Mouse (Mus musculus): ENCODE measurements at regions not wholly inside any gene's neighbourhood (a gene's known extent, or its start where the extent isn't known, plus 50 kb on each side); places are given as distances from the start of the nearest gene placed in this dataset.

DNA sequence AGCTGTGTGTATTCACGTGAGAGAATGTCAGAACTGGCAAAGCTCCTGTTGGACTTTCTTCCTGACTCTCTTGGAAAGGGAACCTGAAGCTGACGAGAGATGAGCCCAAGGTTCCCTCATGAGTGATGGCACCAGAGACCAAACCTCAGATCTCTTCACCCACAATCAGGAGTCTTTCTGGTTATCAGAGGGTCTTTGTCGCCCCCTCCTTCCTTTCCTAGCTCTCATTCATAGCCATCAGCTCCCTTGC lies 130.1 kb downstream of the Rps24 start:
- 58% methylated on average over 3 of the region's 3 CpGs for WGBS
- no peaks in the 10 kb centered on the region for H3K79me2 ChIP-seq (ENCODE audit: control insufficient read depth, insufficient read depth, low read length)
- no peak overlapping the region for H3K27ac ChIP-seq (replicated peaks; ENCODE audit: insufficient read depth, low read depth, low read length)
- H3K27me3 ChIP-seq (ENCODE audit: control insufficient read depth, insufficient read depth, low read length) = no peaks in the 10 kb centered on the region; the same call in 1 of the 2 replicates
- DNase-seq (ENCODE audit: extremely low read depth, low read depth, low spot score) = no peak
- no peaks in the 10 kb centered on the region for H3K4me1 ChIP-seq (ENCODE audit: control insufficient read depth, insufficient read depth, low read length)
- no peaks in the 10 kb centered on the region for H3K36me3 ChIP-seq (ENCODE audit: control insufficient read depth, insufficient read depth, low read length)
- TF ChIP-seq POLR2A (IDR thresholded peaks at IDR 0.05; ENCODE audit: extremely low read depth, insufficient read depth, low read length) = no peak
- no peak for TF ChIP-seq CTCF (IDR thresholded peaks at IDR 0.05; ENCODE audit: low read depth, low read length)
- H3K4me3 ChIP-seq (ENCODE audit: insufficient read depth, low read depth, low read length) = no peak overlapping the region
- no peak overlapping the region for H3K9ac ChIP-seq (ENCODE audit: low read depth, low read length)

- Histone ChIP-seq H3K27ac (replicated peaks; ENCODE audit: insufficient read depth, low read depth, low read length) (no peak overlapping the region), H3K36me3 (ENCODE audit: control insufficient read depth, insufficient read depth, low read length) (no peaks in the 10 kb centered on the region), H3K4me1 (ENCODE audit: control insufficient read depth, insufficient read depth, low read length) (no peaks in the 10 kb centered on the region), H3K79me2 (ENCODE audit: control insufficient read depth, insufficient read depth, low read length) (no peaks in the 10 kb centered on the region), H3K27me3 (ENCODE audit: control insufficient read depth, insufficient read depth, low read length) (no peaks in the 10 kb centered on the region; the same call in 1 of the 2 replicates), H3K4me3 (ENCODE audit: insufficient read depth, low read depth, low read length) (no peak overlapping the region), H3K9ac (ENCODE audit: low read depth, low read length) (no peak overlapping the region)
- no peak for DNase-seq (ENCODE audit: extremely low read depth, low read depth, low spot score)
- TF ChIP-seq POLR2A (IDR thresholded peaks at IDR 0.05; ENCODE audit: extremely low read depth, insufficient read depth, low read length) (no peak), CTCF (IDR thresholded peaks at IDR 0.05; ENCODE audit: low read depth, low read length) (no peak)
- WGBS = 76% methylated on average over 10 of the region's 10 CpGs
Measured at GRCm38 (mm10) chr14:24617393-24617861, 130.5 kb downstream of the Rps24 start.

- no peak for DNase-seq (ENCODE audit: extremely low read depth, low read depth, low spot score)
- Histone ChIP-seq H3K79me2 (ENCODE audit: control insufficient read depth, insufficient read depth, low read length) (no peaks in the 10 kb centered on the region), H3K4me1 (ENCODE audit: control insufficient read depth, insufficient read depth, low read length) (no peaks in the 10 kb centered on the region), H3K27me3 (ENCODE audit: control insufficient read depth, insufficient read depth, low read length) (no peaks in the 10 kb centered on the region; the same call in 1 of the 2 replicates), H3K27ac (replicated peaks; ENCODE audit: insufficient read depth, low read depth, low read length) (no peak overlapping the region), H3K9ac (ENCODE audit: low read depth, low read length) (no peak overlapping the region), H3K36me3 (ENCODE audit: control insufficient read depth, insufficient read depth, low read length) (no peaks in the 10 kb centered on the region), H3K4me3 (ENCODE audit: insufficient read depth, low read depth, low read length) (no peak overlapping the region)
- no peak for TF ChIP-seq CTCF (IDR thresholded peaks at IDR 0.05; ENCODE audit: low read depth, low read length)
- no peak for TF ChIP-seq POLR2A (IDR thresholded peaks at IDR 0.05; ENCODE audit: extremely low read depth, insufficient read depth, low read length)
- WGBS = 59% methylated on average over 16 of the region's 16 CpGs
Measured at GRCm38 (mm10) chr14:24618226-24619038, 131.5 kb downstream of the Rps24 start.

DNA sequence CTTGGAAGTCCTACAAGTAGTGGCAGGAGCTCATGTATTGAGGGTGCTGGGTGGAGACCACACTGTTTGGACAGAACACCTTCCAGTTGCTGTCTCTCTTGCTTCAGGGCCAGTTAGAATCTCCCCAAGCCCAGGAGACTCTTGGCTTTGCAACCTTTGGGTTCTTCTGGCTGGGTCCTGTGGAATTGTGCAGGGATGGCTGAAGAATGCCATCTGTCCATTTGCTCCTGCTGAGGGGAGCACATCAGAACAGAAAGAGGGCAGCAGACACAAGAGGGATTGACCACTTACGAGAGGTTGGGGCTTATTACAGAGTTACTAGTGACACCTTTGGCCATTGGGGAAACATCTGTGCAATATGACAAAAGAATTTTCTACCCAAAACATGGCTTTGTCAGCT lies 145.1 kb downstream of the Rps24 start:
- H3K27ac ChIP-seq (replicated peaks; ENCODE audit: insufficient read depth, low read depth, low read length) = no peak overlapping the region
- 77% methylated on average over 1 of the region's 1 CpGs for WGBS
- DNase-seq (ENCODE audit: extremely low read depth, low read depth, low spot score) = no peak
- H3K4me3 ChIP-seq (ENCODE audit: insufficient read depth, low read depth, low read length) = no peak overlapping the region
- H3K36me3 ChIP-seq (ENCODE audit: control insufficient read depth, insufficient read depth, low read length) = no peaks in the 10 kb centered on the region
- no peaks in the 10 kb centered on the region for H3K4me1 ChIP-seq (ENCODE audit: control insufficient read depth, insufficient read depth, low read length)
- no peaks in the 10 kb centered on the region for H3K79me2 ChIP-seq (ENCODE audit: control insufficient read depth, insufficient read depth, low read length)
- H3K27me3 ChIP-seq (ENCODE audit: control insufficient read depth, insufficient read depth, low read length) = no peaks in the 10 kb centered on the region
- no peak overlapping the region for H3K9ac ChIP-seq (ENCODE audit: low read depth, low read length)
- no peak for TF ChIP-seq CTCF (IDR thresholded peaks at IDR 0.05; ENCODE audit: low read depth, low read length)
- TF ChIP-seq POLR2A (IDR thresholded peaks at IDR 0.05; ENCODE audit: extremely low read depth, insufficient read depth, low read length) = no peak

- Histone ChIP-seq H3K27me3 (ENCODE audit: control insufficient read depth, insufficient read depth, low read length) (no peaks in the 10 kb centered on the region), H3K9ac (ENCODE audit: low read depth, low read length) (no peak overlapping the region), H3K79me2 (ENCODE audit: control insufficient read depth, insufficient read depth, low read length) (no peaks in the 10 kb centered on the region), H3K36me3 (ENCODE audit: control insufficient read depth, insufficient read depth, low read length) (no peaks in the 10 kb centered on the region), H3K4me1 (ENCODE audit: control insufficient read depth, insufficient read depth, low read length) (no peaks in the 10 kb centered on the region), H3K4me3 (ENCODE audit: insufficient read depth, low read depth, low read length) (no peak overlapping the region), H3K27ac (replicated peaks; ENCODE audit: insufficient read depth, low read depth, low read length) (no peak overlapping the region)
- no peak for TF ChIP-seq POLR2A (IDR thresholded peaks at IDR 0.05; ENCODE audit: extremely low read depth, insufficient read depth, low read length)
- TF ChIP-seq CTCF (IDR thresholded peaks at IDR 0.05; ENCODE audit: low read depth, low read length) = no peak
- no peak for DNase-seq (ENCODE audit: extremely low read depth, low read depth, low spot score)
- 70% methylated on average over 5 of the region's 5 CpGs for WGBS
Measured at GRCm38 (mm10) chr14:24641853-24642252, 154.9 kb downstream of the Rps24 start.

GRCm38 (mm10) chr14:24644117-24644808 lies 157.3 kb downstream of the Rps24 start:
- Histone ChIP-seq H3K27ac (replicated peaks; ENCODE audit: insufficient read depth, low read depth, low read length) (no peak overlapping the region), H3K27me3 (ENCODE audit: control insufficient read depth, insufficient read depth, low read length) (no peaks in the 10 kb centered on the region), H3K4me3 (ENCODE audit: insufficient read depth, low read depth, low read length) (no peak overlapping the region), H3K79me2 (ENCODE audit: control insufficient read depth, insufficient read depth, low read length) (no peaks in the 10 kb centered on the region), H3K4me1 (ENCODE audit: control insufficient read depth, insufficient read depth, low read length) (no peaks in the 10 kb centered on the region), H3K9ac (ENCODE audit: low read depth, low read length) (no peak overlapping the region), H3K36me3 (ENCODE audit: control insufficient read depth, insufficient read depth, low read length) (no peaks in the 10 kb centered on the region)
- no peak for DNase-seq (ENCODE audit: extremely low read depth, low read depth, low spot score)
- TF ChIP-seq CTCF (IDR thresholded peaks at IDR 0.05; ENCODE audit: low read depth, low read length) = no peak
- no peak for TF ChIP-seq POLR2A (IDR thresholded peaks at IDR 0.05; ENCODE audit: extremely low read depth, insufficient read depth, low read length)
- WGBS = 34% methylated on average over 6 of the region's 6 CpGs
